Mouse (Mus musculus) cerebellum, adult 11 months (tissue): ENCODE measurements at regions not wholly inside any gene's neighbourhood (a gene's known extent, or its start where the extent isn't known, plus 50 kb on each side); places are given as distances from the start of the nearest gene placed in this dataset.

ENCODE experiments used
- DNase-seq: peaks from one replicate; pipeline ENCODE4 v3.0.0; 2022

DNA sequence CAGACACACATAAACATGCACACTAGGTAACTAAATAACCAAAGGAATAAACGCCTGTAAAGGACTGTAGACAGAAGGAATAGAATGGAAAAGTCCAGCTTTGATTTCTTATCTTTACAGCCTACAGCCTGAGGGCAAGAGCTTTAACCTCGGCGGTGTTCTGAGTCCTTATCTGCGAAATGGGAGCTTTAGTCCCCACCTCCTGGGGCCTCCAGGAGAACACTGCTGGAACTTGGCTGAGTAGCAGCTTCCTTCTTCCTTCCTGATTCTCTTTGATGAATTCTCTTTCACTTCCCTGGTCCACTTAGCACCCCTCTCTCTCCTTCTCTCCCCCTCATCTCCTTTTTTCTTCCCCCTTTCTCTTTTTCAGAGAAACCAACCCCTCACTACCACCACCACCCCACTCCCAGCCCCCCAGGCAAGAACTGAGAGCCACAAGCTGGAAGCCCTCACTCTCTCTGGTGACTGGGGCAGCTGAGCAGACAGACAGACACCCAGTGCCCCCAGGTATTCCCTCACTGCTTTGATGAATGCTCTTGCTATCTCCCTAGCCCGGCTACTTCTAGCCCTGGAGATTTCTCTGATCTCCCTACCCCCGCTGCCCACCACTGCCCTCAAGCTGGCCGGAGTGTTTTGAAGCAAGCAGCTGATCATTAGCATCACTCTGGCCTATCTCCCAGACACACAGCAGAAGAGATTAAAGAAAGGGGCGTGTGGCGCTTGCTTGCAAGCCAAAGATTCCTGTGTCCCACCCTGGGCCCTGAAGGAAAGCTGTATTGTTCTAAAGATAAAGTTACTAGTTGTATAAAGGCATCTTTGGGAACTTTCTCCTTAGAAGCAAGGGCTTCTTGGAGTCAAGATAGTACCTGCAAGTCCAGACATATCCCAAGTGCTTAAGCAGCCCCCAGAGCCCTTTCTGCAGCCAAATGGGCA lies 81.9 kb upstream of the Tbx3 start:
- no peak for DNase-seq

DNA sequence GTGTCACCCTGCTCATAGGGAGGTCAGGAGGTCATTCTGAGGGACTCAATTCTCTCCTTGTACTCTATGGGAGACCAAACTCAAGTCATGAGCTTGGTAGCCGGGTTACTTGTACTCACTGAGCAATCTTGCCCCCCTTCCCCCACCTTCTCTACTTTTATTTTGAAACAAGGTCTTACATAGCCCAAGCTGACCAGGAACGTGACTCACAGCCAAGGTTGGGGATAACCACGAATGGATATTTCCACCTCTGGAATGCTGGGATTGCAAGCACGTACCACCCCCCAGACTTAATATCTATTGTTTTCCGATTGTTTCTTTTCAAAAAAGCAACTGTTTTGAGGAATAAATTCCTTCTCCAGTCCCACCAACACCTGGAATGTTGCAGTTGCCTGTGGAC lies 79.2 kb upstream of the Tbx3 start:
- no peak for DNase-seq

DNA sequence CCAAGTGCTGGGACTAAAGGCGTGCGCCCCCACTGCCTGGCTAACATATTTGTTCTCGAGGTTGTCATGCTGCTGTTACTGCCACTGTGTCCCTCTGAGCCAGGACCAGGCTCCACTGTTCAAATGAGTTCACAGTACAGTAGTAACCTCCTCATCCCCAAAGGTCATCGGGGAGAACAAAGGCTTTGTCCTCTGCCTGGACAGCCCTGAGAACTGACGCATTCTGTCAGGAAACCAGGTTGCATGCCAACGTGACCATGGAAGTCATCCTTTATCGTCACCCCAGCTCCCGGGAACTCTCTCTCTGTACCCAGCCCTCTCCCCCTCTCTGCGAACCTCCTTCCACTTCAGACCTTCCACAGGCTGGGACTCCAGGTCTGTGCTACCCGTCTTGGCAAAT lies 77.6 kb upstream of the Tbx3 start:
- no peak for DNase-seq

DNA sequence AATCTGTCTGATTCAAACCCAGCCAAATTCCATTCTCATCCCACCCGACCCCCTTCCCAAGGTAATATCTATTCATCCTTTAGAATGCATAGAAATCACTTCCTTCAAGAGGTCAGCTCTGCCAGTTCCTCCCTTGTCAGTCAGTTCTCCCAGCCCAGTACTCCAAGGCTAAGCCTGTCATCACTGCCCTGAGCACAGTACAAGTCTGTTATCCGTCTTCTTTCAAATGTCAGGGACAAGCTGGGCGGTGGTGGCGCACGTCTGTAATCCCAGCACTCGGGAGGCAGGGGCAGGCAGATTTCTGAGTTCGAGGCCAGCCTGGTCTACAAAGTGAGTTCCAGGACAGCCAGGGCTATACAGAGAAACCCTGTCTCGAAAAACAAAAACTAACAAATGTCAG lies 75.9 kb upstream of the Tbx3 start:
- no peak for DNase-seq

DNA sequence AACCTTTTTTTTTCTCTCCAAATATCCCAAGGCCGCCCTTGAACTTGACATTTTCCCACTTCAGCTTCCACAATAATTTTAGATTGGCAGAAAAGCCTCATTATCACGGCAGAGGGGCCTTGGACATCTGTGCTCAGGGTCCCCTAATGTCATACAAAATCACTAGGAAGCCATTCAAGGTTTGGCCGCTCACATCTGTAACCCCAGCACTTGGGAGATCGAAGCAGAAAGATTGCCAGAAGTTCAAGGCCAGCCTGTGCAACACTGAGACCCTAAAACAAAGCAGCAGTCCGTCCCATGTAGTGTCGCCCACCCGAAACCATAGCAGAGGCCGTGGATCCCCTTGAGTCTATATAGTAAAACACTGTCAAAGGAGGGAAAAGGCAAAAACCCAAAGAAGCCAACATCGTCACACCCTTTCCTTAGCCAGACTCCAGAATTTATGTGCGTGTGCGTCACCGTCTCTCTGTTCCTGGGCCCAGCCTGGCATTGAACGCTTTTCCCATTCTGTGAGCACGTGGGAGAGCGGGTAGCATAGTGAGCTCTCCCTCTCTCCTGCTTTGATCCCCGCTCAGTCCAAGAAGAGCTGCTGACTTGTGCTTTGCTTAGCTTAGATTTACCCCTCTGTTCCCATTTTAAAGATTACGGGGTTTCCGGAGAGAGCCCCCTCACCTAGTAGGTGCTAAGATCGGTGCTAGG lies 74.0 kb upstream of the Tbx3 start:
- DNase-seq: no peak

DNA sequence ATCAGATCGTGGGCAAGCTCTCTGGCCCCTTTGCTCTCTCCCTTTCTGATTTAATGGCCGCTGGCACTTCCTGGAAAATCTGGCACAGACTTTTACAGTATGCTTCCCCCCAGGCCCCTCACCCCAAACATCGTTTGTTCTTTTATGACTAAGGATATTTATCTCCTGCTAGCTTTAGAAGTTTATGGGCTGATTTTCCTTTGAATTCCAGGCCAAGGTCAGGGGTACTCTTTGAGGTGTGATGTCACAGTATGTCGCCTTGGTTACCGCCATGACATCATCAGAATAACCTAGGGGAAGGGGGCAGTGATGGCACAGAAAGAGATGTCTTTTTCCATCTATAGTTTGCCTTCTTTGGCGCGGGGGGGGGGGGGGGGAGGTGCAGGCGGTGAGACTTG lies 73.5 kb upstream of the Tbx3 start:
- no peak for DNase-seq

DNA sequence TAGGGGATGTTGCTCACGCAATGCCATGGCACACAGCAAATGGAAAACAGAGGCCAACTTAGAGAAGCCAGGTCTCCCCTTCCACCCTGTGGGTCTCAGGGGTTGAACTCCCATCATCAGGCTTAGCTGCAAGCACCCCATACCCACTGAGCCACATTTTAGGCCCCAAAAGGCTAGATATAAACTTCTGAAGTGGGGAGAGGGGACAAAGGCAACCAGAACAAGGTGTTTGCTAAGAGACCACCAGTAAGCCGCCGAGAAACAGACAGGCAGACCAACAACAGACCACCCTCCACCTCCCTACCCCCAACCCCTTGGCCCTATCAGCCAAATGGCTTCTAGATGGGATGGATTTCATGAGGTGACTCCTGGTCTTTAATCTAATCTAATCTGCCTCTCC lies 72.9 kb upstream of the Tbx3 start:
- DNase-seq: no peak

DNA sequence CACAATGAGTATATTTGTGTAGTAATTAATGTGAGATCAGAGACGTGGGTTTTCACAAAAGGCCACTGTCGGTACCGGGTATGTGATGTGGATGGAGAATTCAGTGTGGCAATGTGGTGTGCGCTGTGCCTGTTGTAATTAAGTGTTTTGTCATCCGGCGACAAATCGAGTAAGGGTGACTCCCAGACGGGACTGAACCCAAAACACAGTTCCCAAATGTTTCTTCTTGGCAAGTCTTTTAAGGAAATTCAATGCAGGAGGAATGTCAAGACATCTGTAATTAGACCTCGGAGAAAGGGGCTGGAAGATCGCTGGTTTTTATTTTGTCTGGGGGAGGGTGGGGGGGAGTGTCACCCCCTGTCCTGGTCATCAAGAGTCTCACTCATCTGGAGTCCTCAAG lies 72.3 kb upstream of the Tbx3 start:
- no peak for DNase-seq

DNA sequence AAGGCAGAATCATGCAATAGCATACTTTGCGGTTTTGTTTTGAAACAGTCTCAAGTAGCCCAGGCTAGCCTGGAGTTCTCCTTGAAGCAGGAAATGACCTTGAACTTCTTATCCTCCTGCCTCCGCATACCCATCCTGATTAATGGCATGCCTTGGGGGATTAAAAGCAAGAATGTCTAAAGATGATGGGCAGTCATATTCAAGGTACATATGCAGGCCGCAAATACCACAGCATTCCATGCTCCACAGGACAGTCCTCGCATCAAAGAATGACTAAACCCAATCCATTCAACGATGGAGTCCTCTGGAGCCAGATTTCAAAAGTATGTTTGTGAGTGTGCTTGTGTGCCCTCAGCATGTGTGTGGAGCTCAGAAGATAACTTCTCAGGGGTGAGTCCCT lies 69.1 kb upstream of the Tbx3 start:
- no peak for DNase-seq

DNA sequence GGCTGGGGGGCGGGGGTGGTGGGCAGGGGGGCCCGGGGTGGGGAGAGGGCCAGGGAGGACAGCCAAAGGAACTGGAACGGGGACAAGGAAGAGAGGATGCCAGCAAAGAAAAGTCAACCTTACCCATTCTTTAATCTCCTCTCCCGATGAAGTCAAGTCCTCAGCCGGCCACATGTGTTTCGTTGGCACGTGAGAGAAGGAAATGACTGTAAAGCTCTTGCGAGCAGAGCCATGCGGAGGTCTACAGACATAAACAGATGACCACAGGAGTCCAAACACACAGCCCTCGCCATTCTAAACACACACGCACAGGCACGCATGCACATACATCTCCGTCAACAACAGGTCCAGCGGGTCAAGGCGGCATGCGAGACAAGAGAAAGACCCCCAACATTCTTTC lies 68.5 kb upstream of the Tbx3 start:
- no peak for DNase-seq

DNA sequence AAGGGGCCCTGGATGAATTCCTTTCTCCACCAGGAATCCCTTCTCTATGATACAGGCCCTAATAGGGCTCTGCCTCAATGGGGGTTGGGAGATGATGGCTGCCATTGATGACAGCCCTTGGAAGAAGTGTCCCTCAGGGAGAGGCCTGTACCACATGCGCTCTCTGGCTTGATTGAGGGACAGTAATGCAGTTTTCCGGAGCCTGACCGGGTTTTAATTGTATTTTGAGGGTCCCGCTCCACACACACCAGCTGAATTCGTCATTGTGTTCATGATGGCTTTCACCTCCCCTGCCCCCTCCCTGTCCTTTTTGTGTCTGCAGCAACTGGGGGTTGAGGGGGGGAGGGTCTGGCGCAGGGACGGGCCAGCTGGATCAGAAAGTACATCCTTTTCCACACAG lies 65.0 kb upstream of the Tbx3 start:
- no peak for DNase-seq

DNA sequence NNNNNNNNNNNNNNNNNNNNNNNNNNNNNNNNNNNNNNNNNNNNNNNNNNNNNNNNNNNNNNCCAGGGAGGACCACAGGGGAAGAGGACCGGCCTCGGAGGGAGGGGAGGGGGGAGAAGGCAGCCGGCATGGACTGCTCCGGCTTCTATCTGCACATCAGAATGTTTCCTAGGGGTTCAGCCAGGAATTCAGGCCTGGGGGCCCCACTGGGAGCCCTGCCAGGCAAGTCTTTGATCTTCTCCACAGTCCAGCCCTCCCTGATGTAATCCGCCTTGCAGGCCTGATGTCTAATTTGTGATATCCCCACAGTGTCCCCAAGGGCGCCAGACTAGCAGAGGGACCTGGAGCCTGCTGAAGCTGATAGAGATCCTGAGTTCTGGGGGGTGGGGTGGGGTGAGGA lies 57.1 kb upstream of the Tbx3 start:
- no peak for DNase-seq

DNA sequence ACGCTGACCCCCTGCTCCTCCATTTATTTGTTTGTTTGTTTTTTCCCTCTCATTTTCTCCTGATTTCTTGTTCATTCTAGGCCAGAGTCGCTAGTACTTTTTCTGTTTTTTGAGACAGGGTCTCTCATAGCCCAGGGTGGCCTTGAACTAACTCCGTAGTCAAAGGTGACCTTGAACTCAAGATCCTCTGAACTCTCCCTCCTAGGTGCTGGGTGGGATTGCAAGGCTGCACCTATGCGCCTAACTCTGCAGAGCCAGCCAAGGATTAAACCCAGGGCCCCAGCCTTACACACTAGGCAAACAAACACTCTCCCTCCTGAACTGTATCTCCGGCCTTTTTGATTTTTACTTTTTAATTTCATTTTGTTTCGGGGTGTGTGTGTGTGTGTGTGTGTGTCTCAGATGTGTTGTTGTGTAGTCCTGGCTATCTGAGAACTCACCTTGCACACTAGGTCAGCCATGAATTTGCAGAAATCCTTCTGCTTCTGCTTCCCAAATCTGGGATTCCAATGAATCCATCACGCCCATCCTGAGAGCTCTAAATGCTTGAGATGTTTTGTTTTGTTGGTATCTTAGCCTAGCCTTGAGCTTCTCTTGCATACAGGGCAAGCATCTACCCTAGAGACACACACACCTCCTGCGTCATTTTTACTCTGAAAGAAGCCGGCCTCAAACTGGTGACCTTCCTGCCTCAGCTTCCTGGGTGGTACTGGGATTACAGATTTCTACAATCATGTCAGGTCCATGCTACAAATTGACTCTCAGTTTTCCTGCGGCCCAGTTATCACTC lies 56.3 kb upstream of the Tbx3 start:
- no peak for DNase-seq

DNA sequence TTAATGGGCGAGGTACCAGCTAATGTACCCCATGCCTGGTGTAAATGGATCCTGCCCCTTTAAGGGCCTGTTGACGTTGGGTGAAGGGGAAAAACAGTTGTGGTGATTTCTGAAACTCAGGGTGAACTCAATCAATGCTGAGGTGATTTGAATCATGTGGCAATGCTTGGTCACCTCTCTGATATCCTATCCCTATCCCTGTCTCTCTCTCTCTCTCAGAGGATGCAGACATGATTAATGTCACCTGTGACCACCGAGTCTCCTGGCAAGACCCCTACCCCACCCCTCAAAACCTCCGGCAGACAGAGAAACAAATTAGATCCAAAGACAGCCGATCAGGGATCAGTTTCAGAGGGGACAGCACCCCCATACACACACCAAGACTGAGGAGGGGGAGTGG lies 54.8 kb upstream of the Tbx3 start:
- DNase-seq: no peak

DNA sequence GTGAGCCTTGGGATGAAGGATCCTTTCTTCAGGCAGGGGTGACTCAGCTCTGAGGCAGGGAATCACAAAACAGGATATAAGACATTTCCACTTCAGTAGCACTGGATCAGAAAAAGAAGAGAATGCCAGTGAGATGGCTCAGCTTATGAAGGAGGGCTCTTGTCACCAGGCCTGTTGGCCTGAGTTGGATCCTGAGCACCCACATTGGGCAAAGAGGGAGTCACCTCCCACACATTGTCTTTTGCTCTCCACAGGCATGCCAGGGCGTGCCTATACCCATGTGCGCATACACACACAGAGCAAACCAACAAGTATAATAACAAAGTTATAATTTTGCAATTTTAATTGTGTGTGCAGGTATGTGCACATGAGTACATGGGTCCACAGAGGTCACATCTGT lies 52.6 kb upstream of the Tbx3 start:
- DNase-seq: no peak

DNA sequence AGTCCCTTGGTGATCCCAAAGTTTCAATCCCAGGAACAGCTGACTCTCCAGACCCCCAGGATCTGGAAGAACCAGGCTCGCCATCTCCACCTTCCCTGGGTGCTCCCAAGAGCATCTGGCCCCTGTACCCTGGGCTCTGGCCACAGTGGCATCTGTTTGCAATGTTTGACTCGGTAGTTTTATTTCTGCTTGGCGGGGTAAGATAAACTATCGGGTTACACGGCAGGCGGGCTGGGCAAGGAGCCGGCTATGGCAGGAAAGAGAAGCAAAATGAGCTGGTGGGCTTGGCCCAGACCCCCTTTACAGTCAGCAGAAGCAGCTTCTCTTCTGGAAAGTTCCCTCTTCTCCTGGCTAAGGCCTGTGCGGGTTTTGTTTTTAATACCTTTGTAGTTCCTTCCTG lies 50.6 kb upstream of the Tbx3 start:
- DNase-seq: no peak
